Mouse (Mus musculus) MEL (cell line): ENCODE data around the gene Eif1. TPM values are rescaled to one million over a fixed set of nuclear protein-coding genes. Genes with fewer than 3 reads are reported as not detected.
"Not testable (repeated sequence)": the region's sequence is repeated elsewhere in the genome, so short reads cannot be mapped to it uniquely, and the experiment has no call there.

ENCODE experiments used
- DNase-seq: peaks from one replicate; pipeline ENCODE4 v3.0.0; 2011; ENCODE audit warnings: low read depth, low spot score
- H3K27ac ChIP-seq: 2 replicates; pipeline ENCODE4 v1.5.1; 2012; ENCODE audit warnings: low read depth, mild to moderate bottlenecking, control low read depth, low read length, moderate library complexity; ENCODE audit not compliant: control insufficient read depth
- H3K27me3 ChIP-seq, 2 experiments: fragments of 150-350 bp in 1 of 2; sonication (generic) in 1 of 2; 2 replicates each; pipeline ENCODE4 v1.6.1; 2012; ENCODE audit warnings: low read length in 2 of 2, mild to moderate bottlenecking in 2 of 2, improper control_type of control experiment in 1 of 2, moderate library complexity in 1 of 2; ENCODE audit not compliant: insufficient read depth in 2 of 2, control insufficient read depth in 1 of 2
- H3K36me3 ChIP-seq, 2 experiments: 2 replicates each; pipeline ENCODE4 v1.6.1; 2012 to 2014; ENCODE audit warnings: low read length in 2 of 2, improper control_type of control experiment in 1 of 2, inconsistent platforms in 1 of 2, mild to moderate bottlenecking in 1 of 2; ENCODE audit not compliant: insufficient read depth in 2 of 2, control insufficient read depth in 1 of 2
- H3K4me1 ChIP-seq, 2 experiments: fragments of 150-350 bp in 1 of 2; sonication (generic) in 1 of 2; 2 replicates each; pipeline ENCODE4 v1.6.1; 2012; ENCODE audit warnings: low read length in 2 of 2, improper control_type of control experiment in 1 of 2, mild to moderate bottlenecking in 1 of 2; ENCODE audit not compliant: insufficient read depth in 2 of 2, control insufficient read depth in 1 of 2
- H3K4me3 ChIP-seq, 2 experiments: fragments of 150-350 bp in 1 of 2; sonication (generic) in 1 of 2; 2 replicates each; pipeline ENCODE4 v1.5.1; 2012; ENCODE audit warnings: low read depth in 2 of 2, low read length in 2 of 2, mild to moderate bottlenecking in 2 of 2, moderate library complexity in 2 of 2, control low read depth in 1 of 2, improper control_type of control experiment in 1 of 2; ENCODE audit not compliant: control insufficient read depth in 1 of 2, insufficient read depth in 1 of 2
- H3K79me2 ChIP-seq: 2 replicates; pipeline ENCODE4 v1.6.1; 2012; ENCODE audit warnings: mild to moderate bottlenecking, low read length, moderate library complexity; ENCODE audit not compliant: control insufficient read depth, poor library complexity, insufficient read depth
- H3K9ac ChIP-seq: 2 replicates; pipeline ENCODE4 v1.6.1; 2012; ENCODE audit warnings: low read depth, mild to moderate bottlenecking, control low read depth, low read length, moderate library complexity; ENCODE audit not compliant: control insufficient read depth, poor library complexity, severe bottlenecking
- H3K9me3 ChIP-seq: fragments of 150-350 bp; sonication (generic); replicated peaks from 2 replicates; pipeline ENCODE4 v1.6.1; 2012; ENCODE audit warnings: mild to moderate bottlenecking, low read length, improper control_type of control experiment, moderate library complexity; ENCODE audit not compliant: insufficient read depth
- BHLHE40 ChIP-seq: IDR thresholded peaks from 2 replicates; pipeline ENCODE4 v1.6.1; 2012; ENCODE audit warnings: low read depth, mild to moderate bottlenecking, inconsistent platforms, low read length, improper control_type of control experiment, borderline replicate concordance
- EP300 ChIP-seq, 2 experiments: IDR thresholded peaks; 2 replicates each; pipeline ENCODE4 v1.6.1; 2011; ENCODE audit warnings: improper control_type of control experiment in 2 of 2, low read length in 2 of 2, low read depth in 1 of 2, mild to moderate bottlenecking in 1 of 2
- MYB ChIP-seq: IDR thresholded peaks from 2 replicates; pipeline ENCODE4 v1.6.1; 2011; ENCODE audit warnings: mild to moderate bottlenecking, low read depth, low read length, improper control_type of control experiment
- RCOR1 ChIP-seq: IDR thresholded peaks from 2 replicates; pipeline ENCODE4 v1.6.1; 2012; ENCODE audit warnings: low read depth, mild to moderate bottlenecking, inconsistent platforms, low read length, improper control_type of control experiment
- USF2 ChIP-seq, 2 experiments: IDR thresholded peaks; 2 replicates each; pipeline ENCODE4 v1.6.1; 2011 to 2012; ENCODE audit warnings: improper control_type of control experiment in 2 of 2, low read length in 2 of 2, borderline replicate concordance in 1 of 2, inconsistent platforms in 1 of 2, low read depth in 1 of 2, mild to moderate bottlenecking in 1 of 2; ENCODE audit not compliant: insufficient read depth in 1 of 2
- ZNF384 ChIP-seq: IDR thresholded peaks from 2 replicates; pipeline ENCODE4 v1.6.1; 2012; ENCODE audit warnings: low read depth, mild to moderate bottlenecking, inconsistent platforms, low read length, improper control_type of control experiment
- polyA plus RNA-seq, 2 experiments: library from polyadenylated mRNA; stranded (reverse) in 1 of 2; unstranded in 1 of 2; fragments of >175 nt in 1 of 2; fragments of >200 nt in 1 of 2; gene quantifications; 2 replicates each; pipeline versions ENCODE4 v1.2.1 to v1.2.4; 2012; ENCODE audit warnings: low replicate concordance in 2 of 2, low read depth in 1 of 2; ENCODE audit not compliant: insufficient read length in 2 of 2, insufficient read depth in 1 of 2, missing spikeins in 1 of 2
- total RNA-seq: library from RNA; depleted of rRNA; stranded (reverse); fragments of 300-350 nt; gene quantifications from 2 replicates; pipeline ENCODE4 v1.2.3, GENCODE M21; 2012

Eif1 gene
- total and polyA plus RNA-seq, 3 experiments: 289 to 926 (median 320) TPM

- H3K9me3 ChIP-seq, H3K36me3 ChIP-seq, DNase-seq, H3K4me1 ChIP-seq, H3K27me3 ChIP-seq, H3K27ac ChIP-seq, H3K79me2 ChIP-seq, H3K4me3 ChIP-seq, H3K9ac ChIP-seq: not testable (repeated sequence)
- peak; percentile 74 for TF ChIP-seq ZNF384
Observed at GRCm38 (mm10) chr11:100308672-100309071, 11.0 kb upstream of the Eif1 start.

GRCm38 (mm10) chr11:100311656-100312055 lies 8.0 kb upstream of the Eif1 start:
- Histone ChIP-seq H3K9me3 (no peaks in the 10 kb centered on the region), H3K36me3 (no peaks in the 10 kb centered on the region), H3K4me3 (no peak overlapping the region), H3K9ac (no peak overlapping the region), H3K4me1 (peaks cover 0 to 7% of the 10 kb centered on the region in 2 experiments; a peak in 1 of 4 replicates), H3K27me3 (peaks cover 3 to 8% of the 10 kb centered on the region in 2 experiments; a peak in 3 of 4 replicates), H3K27ac (no peak overlapping the region), H3K79me2 (no peaks in the 10 kb centered on the region)
- DNase-seq: peak; percentile 42
- TF ChIP-seq RCOR1 (peak; percentile 29; the same call in 1 of the 2 replicates), MYB (no peak), ZNF384 (peak; percentile 85), BHLHE40 (no peak), EP300 (IDR thresholded peaks at IDR 0.05; ENCODE audit: low read depth in 1 of 2, low read length in 2 of 2) (peak in 1 of 2 experiments; percentile 64; a peak in 2 of 4 replicates)

GRCm38 (mm10) chr11:100312096-100312679 lies 7.5 kb upstream of the Eif1 start:
- Histone ChIP-seq H3K9ac (no peak overlapping the region), H3K27me3 (peaks cover 3 to 5% of the 10 kb centered on the region in 2 experiments; a peak in 3 of 4 replicates), H3K4me3 (no peak overlapping the region), H3K36me3 (no peaks in the 10 kb centered on the region), H3K27ac (no peak overlapping the region), H3K79me2 (no peaks in the 10 kb centered on the region), H3K9me3 (no peaks in the 10 kb centered on the region), H3K4me1 (peaks cover 0 to 7% of the 10 kb centered on the region in 2 experiments; a peak in 1 of 4 replicates)
- TF ChIP-seq USF2 (IDR thresholded peaks at IDR 0.05; ENCODE audit: borderline replicate concordance in 1 of 2, insufficient read depth in 1 of 2, low read depth in 1 of 2, low read length in 2 of 2) (no peak), RCOR1 (no peak), EP300 (IDR thresholded peaks at IDR 0.05; ENCODE audit: low read depth in 1 of 2, low read length in 2 of 2) (no peak)
- DNase-seq: no peak
